Mouse (Mus musculus): Measurements from ENCODE around the gene Tbata. TPM values are rescaled to one million over a fixed set of nuclear protein-coding genes. Genes with fewer than 3 reads are reported as not detected.
A peak's percentile ranks its signal among the peaks of the same experiment; 100 is the strongest.

The Tbata gene
- polyA plus RNA-seq, 1 experiment = 1,293 TPM

GRCm38 (mm10) chr10:61226784-61227396, 55.1 kb downstream of the Tbata start:
- TF ChIP-seq POLR2A (IDR thresholded peaks at IDR 0.05; ENCODE audit: control insufficient read depth, extremely low read depth, insufficient read depth, low read length, poor library complexity) (no peak), CTCF (IDR thresholded peaks at IDR 0.05; ENCODE audit: borderline replicate concordance, control insufficient read depth, extremely low read depth, insufficient read depth, low read length, poor library complexity) (no peak)
- WGBS = 40% methylated on average over 4 of the region's 4 CpGs
- Histone ChIP-seq H3K4me3 (ENCODE audit: control insufficient read depth, insufficient read depth, low read length) (no peak overlapping the region), H3K4me1 (replicated peaks; ENCODE audit: control insufficient read depth, insufficient read depth, low read length) (peaks cover 17% of the 10 kb centered on the region), H3K36me3 (ENCODE audit: control insufficient read depth, insufficient read depth, low read length) (no peaks in the 10 kb centered on the region), H3K27ac (ENCODE audit: control insufficient read depth, insufficient read depth, low read length) (no peak overlapping the region), H3K27me3 (ENCODE audit: control insufficient read depth, insufficient read depth, low read length) (no peaks in the 10 kb centered on the region)
- no peak for DNase-seq

GRCm38 (mm10) chr10:61231756-61232155, 60.0 kb downstream of the Tbata start:
- no peak overlapping the region for H3K4me3 ChIP-seq (ENCODE audit: control insufficient read depth, insufficient read depth, low read length)
- TF ChIP-seq CTCF (IDR thresholded peaks at IDR 0.05; ENCODE audit: borderline replicate concordance, control insufficient read depth, extremely low read depth, insufficient read depth, low read length, poor library complexity) = no peak
- TF ChIP-seq POLR2A (IDR thresholded peaks at IDR 0.05; ENCODE audit: control insufficient read depth, extremely low read depth, insufficient read depth, low read length, poor library complexity) = no peak
- no peak for DNase-seq
- no peaks in the 10 kb centered on the region for H3K36me3 ChIP-seq (ENCODE audit: control insufficient read depth, insufficient read depth, low read length)
- peaks cover 48% of the 10 kb centered on the region for H3K4me1 ChIP-seq (replicated peaks; ENCODE audit: control insufficient read depth, insufficient read depth, low read length)
- no peaks in the 10 kb centered on the region for H3K27me3 ChIP-seq (ENCODE audit: control insufficient read depth, insufficient read depth, low read length)
- peak overlapping the region; percentile 87 for H3K27ac ChIP-seq (ENCODE audit: control insufficient read depth, insufficient read depth, low read length)
- 88% methylated on average over 3 of the region's 3 CpGs for WGBS

GRCm38 (mm10) chr10:61232858-61233567, 61.3 kb downstream of the Tbata start:
- TF ChIP-seq POLR2A (IDR thresholded peaks at IDR 0.05; ENCODE audit: control insufficient read depth, extremely low read depth, insufficient read depth, low read length, poor library complexity) (no peak), CTCF (IDR thresholded peaks at IDR 0.05; ENCODE audit: borderline replicate concordance, control insufficient read depth, extremely low read depth, insufficient read depth, low read length, poor library complexity) (no peak)
- peak; percentile 83 for DNase-seq

GRCm38 (mm10) chr10:61234319-61234718, 62.6 kb downstream of the Tbata start:
- H3K27me3 ChIP-seq (ENCODE audit: control insufficient read depth, insufficient read depth, low read length) = no peaks in the 10 kb centered on the region
- 11% methylated on average over 4 of the region's 4 CpGs for WGBS
- H3K4me1 ChIP-seq (replicated peaks; ENCODE audit: control insufficient read depth, insufficient read depth, low read length) = peaks cover 55% of the 10 kb centered on the region
- TF ChIP-seq POLR2A (IDR thresholded peaks at IDR 0.05; ENCODE audit: control insufficient read depth, extremely low read depth, insufficient read depth, low read length, poor library complexity) = no peak
- no peak for TF ChIP-seq CTCF (IDR thresholded peaks at IDR 0.05; ENCODE audit: borderline replicate concordance, control insufficient read depth, extremely low read depth, insufficient read depth, low read length, poor library complexity)
- peak; percentile 56 for DNase-seq
- no peak overlapping the region for H3K4me3 ChIP-seq (ENCODE audit: control insufficient read depth, insufficient read depth, low read length)
- H3K27ac ChIP-seq (ENCODE audit: control insufficient read depth, insufficient read depth, low read length) = peak overlapping the region; percentile 94
- H3K36me3 ChIP-seq (ENCODE audit: control insufficient read depth, insufficient read depth, low read length) = no peaks in the 10 kb centered on the region

More at GRCm38 (mm10) chr10:61232858-61233567, 61.3 kb downstream of the Tbata start:
- H3K27me3 ChIP-seq (ENCODE audit: control insufficient read depth, insufficient read depth, low read length) = no peaks in the 10 kb centered on the region
- peaks cover 53% of the 10 kb centered on the region for H3K4me1 ChIP-seq (replicated peaks; ENCODE audit: control insufficient read depth, insufficient read depth, low read length)
- no peak overlapping the region; the same call in 1 of the 2 replicates for H3K4me3 ChIP-seq (ENCODE audit: control insufficient read depth, insufficient read depth, low read length)
- 17% methylated on average over 7 of the region's 7 CpGs for WGBS
- H3K36me3 ChIP-seq (ENCODE audit: control insufficient read depth, insufficient read depth, low read length) = no peaks in the 10 kb centered on the region
- H3K27ac ChIP-seq (ENCODE audit: control insufficient read depth, insufficient read depth, low read length) = peak overlapping the region; percentile 94

GRCm38 (mm10) chr10:61235677-61236267, 64.0 kb downstream of the Tbata start:
- Histone ChIP-seq H3K4me1 (replicated peaks; ENCODE audit: control insufficient read depth, insufficient read depth, low read length) (peaks cover 64% of the 10 kb centered on the region), H3K27me3 (ENCODE audit: control insufficient read depth, insufficient read depth, low read length) (no peaks in the 10 kb centered on the region), H3K27ac (ENCODE audit: control insufficient read depth, insufficient read depth, low read length) (no peak overlapping the region), H3K4me3 (ENCODE audit: control insufficient read depth, insufficient read depth, low read length) (no peak overlapping the region), H3K36me3 (ENCODE audit: control insufficient read depth, insufficient read depth, low read length) (no peaks in the 10 kb centered on the region)
- TF ChIP-seq POLR2A (IDR thresholded peaks at IDR 0.05; ENCODE audit: control insufficient read depth, extremely low read depth, insufficient read depth, low read length, poor library complexity) (no peak), CTCF (IDR thresholded peaks at IDR 0.05; ENCODE audit: borderline replicate concordance, control insufficient read depth, extremely low read depth, insufficient read depth, low read length, poor library complexity) (no peak)
- DNase-seq = no peak
- WGBS = 95% methylated on average over 6 of the region's 6 CpGs

GRCm38 (mm10) chr10:61236683-61237390, 65.1 kb downstream of the Tbata start:
- WGBS = 66% methylated on average over 4 of the region's 4 CpGs
- Histone ChIP-seq H3K4me1 (replicated peaks; ENCODE audit: control insufficient read depth, insufficient read depth, low read length) (peaks cover 67% of the 10 kb centered on the region), H3K27me3 (ENCODE audit: control insufficient read depth, insufficient read depth, low read length) (no peaks in the 10 kb centered on the region), H3K27ac (ENCODE audit: control insufficient read depth, insufficient read depth, low read length) (no peak overlapping the region), H3K4me3 (ENCODE audit: control insufficient read depth, insufficient read depth, low read length) (no peak overlapping the region), H3K36me3 (ENCODE audit: control insufficient read depth, insufficient read depth, low read length) (no peaks in the 10 kb centered on the region)
- no peak for DNase-seq
- TF ChIP-seq POLR2A (IDR thresholded peaks at IDR 0.05; ENCODE audit: control insufficient read depth, extremely low read depth, insufficient read depth, low read length, poor library complexity) (no peak), CTCF (IDR thresholded peaks at IDR 0.05; ENCODE audit: borderline replicate concordance, control insufficient read depth, extremely low read depth, insufficient read depth, low read length, poor library complexity) (no peak)

Data from thymus, adult 2 months (tissue).